Mouse (Mus musculus): ENCODE results near the gene Eif4e.

- TF ChIP-seq CTCF (IDR thresholded peaks at IDR 0.05; ENCODE audit: extremely low read depth, insufficient read length, insufficient replicate concordance, low read depth, low read length) = no peak
- TF ChIP-seq POLR2A (IDR thresholded peaks at IDR 0.05; ENCODE audit: low read depth, low read length) = no peak
Measured at GRCm38 (mm10) chr3:138490034-138490337, 36.0 kb upstream of the Eif4e start.

Measured in small intestine, adult 2 months (tissue).